Mouse (Mus musculus): ENCODE results near the gene Pax7. TPM values are rescaled to one million over a fixed set of nuclear protein-coding genes. Genes with fewer than 3 reads are reported as not detected.

Pax7 gene
- total and polyA plus RNA-seq, 3 experiments: not detected

DNA sequence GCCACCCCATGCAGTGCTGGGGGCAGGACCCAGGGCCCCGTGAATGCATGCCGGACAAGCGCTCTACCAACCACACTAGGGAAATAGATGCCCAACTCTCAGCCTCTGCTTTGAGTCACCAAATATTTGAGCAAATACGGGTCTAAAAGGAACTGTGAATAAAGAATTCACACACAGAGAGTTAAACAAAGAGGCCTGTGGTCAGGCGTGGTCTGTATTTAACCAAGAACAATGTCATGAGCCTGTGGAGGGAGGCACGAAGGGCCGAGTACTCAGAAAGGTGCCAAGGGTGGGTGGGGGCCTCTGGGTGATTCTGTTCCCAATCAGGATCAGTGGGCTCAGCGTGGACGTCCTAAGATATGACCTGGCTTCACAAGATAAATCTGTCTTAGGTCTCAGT, 145.3 kb downstream of the Pax7 start:
- TF ChIP-seq POLR2AphosphoS2 (IDR thresholded peaks at IDR 0.05; ENCODE audit: low read depth, low read length) (no peak), POLR2A (IDR thresholded peaks at IDR 0.05; ENCODE audit: low read depth, low read length) (no peak)
- no peaks in the 10 kb centered on the region for H3K9me3 ChIP-seq (replicated peaks; ENCODE audit: low read length)
- DNase-seq (ENCODE audit: extremely low read depth): no peak
- H3K4me1 ChIP-seq (ENCODE audit: control insufficient read depth in 1 of 2, insufficient read depth in 2 of 2): no peaks in the 10 kb centered on the region
- no peak overlapping the region for H3K9ac ChIP-seq (ENCODE audit: insufficient read depth, low read depth)
- no peak overlapping the region for H3K27ac ChIP-seq (ENCODE audit: insufficient read depth, low read depth)
- H3K27me3 ChIP-seq (replicated peaks): peaks cover 55% of the 10 kb centered on the region
- in situ Hi-C loops (cut with MboI; ENCODE audit: low pct_ligation_motif_present, low pct_unique_long_range_greater_than_20kb, low sequenced_read_pairs) (loop anchor here (10.0 kb wide), 1 partner anchor 167 kb away; no protein-coding TSS in a partner anchor), dilution Hi-C loops (cut with MboI; ENCODE audit: extremely low pct_ligation_motif_present, extremely low pct_unique_long_range_greater_than_20kb, low sequenced_read_pairs) (no loop called here)
- no peaks in the 10 kb centered on the region for H3K79me2 ChIP-seq (replicated peaks; ENCODE audit: control insufficient read depth, extremely low read depth, insufficient read depth, poor library complexity, severe bottlenecking)
- no peak overlapping the region for H3K4me3 ChIP-seq (replicated peaks in 1 of 3; ENCODE audit: low read depth in 2 of 3, low read length in 2 of 3, poor library complexity in 1 of 3)
- no peaks in the 10 kb centered on the region for H3K36me3 ChIP-seq (replicated peaks in 1 of 2; ENCODE audit: control insufficient read depth in 1 of 2, insufficient read depth in 1 of 2, low read length in 1 of 2)
- no peak overlapping the region for H3K4me2 ChIP-seq (ENCODE audit: insufficient read depth, low read depth, poor library complexity, severe bottlenecking)

Other genes with a start within 250 kb of the Pax7 start
- gene Gm21969, start 230.3 kb downstream of the Pax7 start, total RNA-seq (2012; rRNA removed): not detected in 2 replicates
- gene Gm21969, start 230.3 kb downstream of the Pax7 start, total RNA-seq (2014; rRNA removed): not detected in 2 replicates
- not detected in 2 replicates for gene Gm21969, start 230.3 kb downstream of the Pax7 start, polyA plus RNA-seq (2012; ENCODE audit: insufficient read length, low read depth)
- gene Aldh4a1, start 210.7 kb downstream of the Pax7 start, total RNA-seq (2012; rRNA removed): 14.3 and 18.0 TPM in 2 replicates
- 5.5 and 6.5 TPM in 2 replicates for gene Aldh4a1, start 210.7 kb downstream of the Pax7 start, total RNA-seq (2014; rRNA removed)
- gene Aldh4a1, start 210.7 kb downstream of the Pax7 start, polyA plus RNA-seq (2012; ENCODE audit: insufficient read length, low read depth): 6.1 and 6.5 TPM in 2 replicates
- not detected in 2 replicates for gene Tas1r2, start 180.0 kb downstream of the Pax7 start, total RNA-seq (2012; rRNA removed)
- gene Tas1r2, start 180.0 kb downstream of the Pax7 start, total RNA-seq (2014; rRNA removed): not detected in 2 replicates
- not detected in 2 replicates for gene Tas1r2, start 180.0 kb downstream of the Pax7 start, polyA plus RNA-seq (2012; ENCODE audit: insufficient read length, low read depth)
- not detected in 2 replicates for gene Klhdc7a, start 134.5 kb upstream of the Pax7 start, total RNA-seq (2012; rRNA removed)
- gene Klhdc7a, start 134.5 kb upstream of the Pax7 start, total RNA-seq (2014; rRNA removed): not detected in 2 replicates
- gene Klhdc7a, start 134.5 kb upstream of the Pax7 start, polyA plus RNA-seq (2012; ENCODE audit: insufficient read length, low read depth): not detected in 2 replicates

All from CH12.LX (cell line).